Mouse (Mus musculus): ENCODE results near the gene Ehbp1.

Gene Ehbp1

DNA sequence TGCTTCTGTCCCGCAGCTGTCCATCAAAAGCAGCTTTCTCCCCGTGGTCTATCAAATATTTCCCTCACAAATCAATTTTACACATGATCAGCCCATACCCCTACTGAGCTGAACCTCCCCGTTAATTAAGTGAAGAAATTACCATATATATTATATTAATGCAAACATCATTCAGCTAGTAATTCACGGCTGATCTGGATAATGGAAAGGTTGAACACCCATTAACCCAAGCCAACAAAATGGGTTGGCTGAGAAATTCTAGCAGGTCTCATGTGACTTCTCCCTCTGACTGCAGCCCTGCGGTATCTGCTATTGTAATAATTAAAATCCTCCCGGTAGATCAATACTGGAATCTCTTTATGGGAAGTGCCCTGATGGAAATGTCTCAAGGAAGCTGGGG lies 286.2 kb downstream of the Ehbp1 start:
- no peak for DNase-seq (ENCODE audit: low spot score)

DNA sequence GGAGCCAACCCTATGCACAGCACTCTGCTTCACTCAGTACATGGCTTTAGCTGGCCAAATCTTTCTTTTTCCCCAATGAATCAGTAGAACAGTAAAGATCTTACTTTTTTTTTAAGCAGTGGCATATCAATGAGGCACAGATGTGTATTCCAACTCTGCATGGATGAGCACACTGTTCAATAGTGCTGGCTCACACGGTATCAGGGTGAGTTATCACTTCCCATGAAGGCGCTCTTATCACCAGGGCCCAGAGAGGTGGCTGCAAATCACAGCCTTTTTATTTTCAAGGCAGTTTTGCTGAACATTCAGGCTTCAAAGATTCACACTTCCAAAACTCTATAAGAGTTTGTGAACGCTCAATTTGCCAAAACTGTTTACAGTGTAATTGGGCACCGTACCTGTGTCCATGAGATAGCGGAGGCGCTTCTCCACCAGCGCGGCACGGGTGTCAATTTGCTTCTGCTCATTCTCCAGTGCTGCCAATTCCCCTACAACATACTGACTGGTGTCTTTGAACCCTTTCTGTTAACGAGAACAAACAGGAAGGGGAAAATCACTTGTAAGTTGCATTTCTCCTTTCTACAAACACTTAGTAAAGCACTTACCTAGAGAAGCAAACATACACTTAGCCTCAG lies 288.9 kb downstream of the Ehbp1 start:
- no peak for DNase-seq (ENCODE audit: low spot score)

- no peak for DNase-seq (ENCODE audit: low spot score)
These were observed 291.2 kb downstream of the Ehbp1 start for GRCm38 (mm10) chr11:22050864-22051263.

DNA sequence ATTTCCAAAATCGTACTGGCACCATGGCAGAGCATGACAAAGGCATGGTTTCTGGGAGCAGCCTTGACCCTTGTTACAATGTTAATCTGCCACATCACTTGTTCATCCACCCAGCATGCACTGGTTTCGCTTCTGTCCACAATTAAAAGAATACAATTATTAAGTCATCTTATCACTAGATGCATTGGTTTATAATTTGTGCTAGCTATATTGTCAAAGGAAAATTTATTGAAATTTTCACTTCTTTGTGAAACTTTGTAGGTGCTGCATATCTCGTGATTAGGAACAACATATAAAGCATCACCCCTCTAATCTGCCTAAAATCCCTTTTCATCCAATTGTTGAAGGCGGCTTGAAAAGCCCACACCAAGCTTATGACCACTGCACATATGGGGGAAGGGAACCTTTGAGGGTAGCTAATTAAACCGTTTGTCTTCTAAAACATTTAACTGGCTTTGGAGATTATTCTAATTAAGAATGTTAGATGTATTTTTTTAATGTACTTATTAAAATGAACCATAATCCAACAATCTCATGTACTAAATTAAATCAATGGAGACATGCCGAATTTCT lies 302.2 kb downstream of the Ehbp1 start:
- no peak for DNase-seq (ENCODE audit: low spot score)

GRCm38 (mm10) chr11:22034564-22035105 lies 307.5 kb downstream of the Ehbp1 start:
- no peak for DNase-seq (ENCODE audit: low spot score)

DNA sequence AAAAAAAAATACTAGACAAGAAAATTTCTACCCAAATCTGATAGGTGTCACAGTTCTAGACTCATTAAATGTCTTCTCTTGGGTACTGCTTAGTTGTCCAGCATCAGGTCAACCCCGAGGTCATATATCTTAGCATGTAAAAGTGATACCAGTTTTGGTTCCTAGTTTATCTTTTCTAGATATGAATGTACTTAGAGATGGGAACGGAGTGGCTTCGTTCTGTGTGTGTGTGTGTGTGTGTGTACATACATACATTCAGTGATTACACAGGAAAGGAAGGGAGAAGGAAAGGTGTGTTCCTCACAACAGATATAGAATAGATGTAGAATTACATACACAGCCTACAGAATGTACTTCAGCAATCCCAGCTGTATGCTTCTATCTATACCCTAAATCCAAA lies 308.5 kb downstream of the Ehbp1 start:
- no peak for DNase-seq (ENCODE audit: low spot score)

DNA sequence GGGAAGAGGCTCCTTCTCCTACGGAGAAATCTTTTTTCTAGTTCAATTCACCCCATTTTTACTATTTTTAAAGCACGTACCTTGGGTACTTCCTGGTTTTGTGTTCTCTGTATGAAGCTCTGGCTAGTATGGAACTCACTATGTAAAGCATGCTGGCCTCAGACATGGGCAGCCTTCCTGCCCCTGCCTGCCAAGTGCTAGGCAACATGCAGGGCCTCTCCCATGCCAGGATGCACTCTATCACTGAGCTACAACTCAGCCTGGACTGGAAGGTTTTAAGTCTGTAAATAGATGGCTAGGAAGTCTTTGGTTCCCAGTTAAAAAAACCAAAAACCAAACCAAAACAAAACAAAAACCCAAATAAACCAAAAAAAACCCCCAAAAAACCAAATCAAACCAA lies 321.5 kb downstream of the Ehbp1 start:
- no peak for DNase-seq (ENCODE audit: low spot score)

- DNase-seq (ENCODE audit: low spot score), result no peak
These were observed 324.6 kb downstream of the Ehbp1 start for GRCm38 (mm10) chr11:22017444-22017843.

DNA sequence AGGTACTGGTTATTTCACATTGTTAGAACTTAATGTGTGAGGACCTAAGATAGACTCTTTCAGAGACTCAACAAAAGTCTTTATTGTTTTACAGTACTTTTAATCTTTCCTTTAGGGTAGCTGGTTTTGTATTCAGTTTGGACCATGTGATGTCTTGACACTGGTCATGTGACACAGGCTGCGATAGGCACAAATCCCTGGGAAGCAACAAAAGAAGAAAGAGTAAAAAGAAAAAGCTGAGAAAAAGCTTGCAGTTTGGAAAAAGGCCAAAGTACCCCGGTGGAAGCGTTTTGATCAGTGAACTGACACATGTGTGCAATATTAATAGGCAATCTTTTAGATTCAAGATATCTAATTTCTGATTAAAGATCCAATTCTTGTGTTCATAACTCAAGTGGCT lies 325.8 kb downstream of the Ehbp1 start:
- no peak for DNase-seq (ENCODE audit: low spot score)

GRCm38 (mm10) chr11:22008817-22009216 lies 333.3 kb downstream of the Ehbp1 start:
- DNase-seq (ENCODE audit: low spot score), result no peak

- DNase-seq (ENCODE audit: low spot score), result no peak
These were observed 333.9 kb downstream of the Ehbp1 start for GRCm38 (mm10) chr11:22008129-22008596.

DNA sequence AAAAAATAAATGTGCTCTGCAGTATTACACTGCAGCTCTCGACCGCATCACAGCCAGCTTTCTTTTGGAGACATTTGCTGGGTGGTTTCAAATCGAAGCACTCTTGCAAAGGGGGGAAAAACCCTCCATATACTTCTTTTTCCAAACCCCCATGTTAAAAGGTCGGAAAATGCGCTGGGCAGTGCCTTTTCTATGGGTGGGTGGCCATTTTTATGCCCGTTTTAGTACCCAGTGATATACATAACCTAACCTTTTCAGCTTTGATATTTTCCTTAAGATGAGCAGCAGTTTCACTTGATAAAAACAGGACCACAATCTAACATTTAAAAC lies 334.3 kb downstream of the Ehbp1 start:
- no peak for DNase-seq (ENCODE audit: low spot score)

DNA sequence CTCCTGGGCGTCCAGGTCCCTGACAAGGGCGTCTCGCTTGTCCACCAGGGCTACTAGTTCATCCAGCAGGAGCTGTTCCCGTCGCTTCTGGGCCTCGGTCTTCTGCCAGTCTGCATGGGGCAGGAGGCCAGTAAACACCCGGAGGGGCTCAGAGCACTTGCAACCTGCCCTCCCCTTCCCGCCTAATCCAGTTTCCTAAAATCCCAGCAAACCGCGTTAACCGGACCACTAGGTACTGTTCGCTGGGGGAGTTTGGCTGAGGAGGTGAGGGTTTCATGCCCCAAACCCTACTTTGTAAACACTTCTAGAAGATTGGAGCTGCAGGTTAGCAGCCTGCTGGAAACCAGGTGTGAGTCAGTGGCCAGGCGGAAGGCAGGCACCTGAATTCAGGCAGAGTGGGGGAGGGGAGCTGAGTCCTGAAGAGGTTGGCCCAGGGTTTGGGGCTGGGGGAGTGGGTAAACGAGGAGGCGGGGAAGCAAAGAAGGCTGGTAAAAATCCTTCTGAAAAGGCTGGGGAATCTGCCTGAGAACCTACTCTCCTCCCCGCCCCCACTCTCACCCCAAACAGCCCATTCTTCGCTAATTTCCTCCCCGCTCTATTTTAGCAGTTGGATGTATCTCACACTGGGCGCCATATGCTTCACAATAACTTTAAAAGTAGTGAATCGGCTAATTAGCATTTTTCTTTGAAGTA lies 334.9 kb downstream of the Ehbp1 start:
- peak; percentile 22 for DNase-seq (ENCODE audit: low spot score)

GRCm38 (mm10) chr11:22006471-22007087 lies 335.5 kb downstream of the Ehbp1 start:
- no peak for DNase-seq (ENCODE audit: low spot score)

GRCm38 (mm10) chr11:22005281-22005870 lies 336.7 kb downstream of the Ehbp1 start:
- DNase-seq (ENCODE audit: low spot score), result no peak

- DNase-seq (ENCODE audit: low spot score), result peak; percentile 21
These were observed 337.7 kb downstream of the Ehbp1 start for GRCm38 (mm10) chr11:22004331-22004841.

DNA sequence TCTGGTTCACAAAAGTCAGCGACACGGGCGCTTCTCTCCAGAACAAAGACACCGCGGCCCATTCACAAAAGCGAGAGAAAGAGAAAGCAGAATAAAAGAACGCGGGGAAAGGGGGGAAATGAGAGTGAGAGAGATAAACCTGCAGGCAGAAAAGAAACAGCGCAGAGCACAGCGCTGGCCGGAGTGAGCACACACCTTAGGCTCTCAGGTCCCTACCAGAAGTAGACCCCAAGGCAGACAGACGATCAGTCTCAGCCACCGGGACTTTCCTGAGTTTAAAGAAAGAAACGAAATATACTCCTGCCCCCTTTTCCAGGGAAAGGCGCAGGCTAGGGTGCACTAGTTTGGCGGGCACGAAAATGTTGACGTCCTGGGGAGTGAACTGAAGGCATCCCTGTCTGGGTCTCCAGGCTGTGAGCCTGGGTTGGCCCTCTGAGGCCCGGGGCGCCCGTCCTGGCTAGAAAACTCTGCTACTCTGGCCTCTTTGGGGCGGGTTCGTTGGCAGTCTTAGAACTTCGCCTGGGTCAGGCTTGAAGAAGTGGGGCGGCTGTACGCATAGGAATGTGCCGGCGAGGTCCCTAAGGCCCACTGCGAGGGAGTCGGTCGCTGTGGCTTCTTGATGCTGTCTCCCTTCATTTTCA lies 338.6 kb downstream of the Ehbp1 start:
- no peak for DNase-seq (ENCODE audit: low spot score)

GRCm38 (mm10) chr11:22002783-22003340 lies 339.2 kb downstream of the Ehbp1 start, which contains the start of gene Otx1:
Gene Otx1 (minus strand): TSS chr11:22002897.
- peak; percentile 19 for DNase-seq (ENCODE audit: low spot score)

DNA sequence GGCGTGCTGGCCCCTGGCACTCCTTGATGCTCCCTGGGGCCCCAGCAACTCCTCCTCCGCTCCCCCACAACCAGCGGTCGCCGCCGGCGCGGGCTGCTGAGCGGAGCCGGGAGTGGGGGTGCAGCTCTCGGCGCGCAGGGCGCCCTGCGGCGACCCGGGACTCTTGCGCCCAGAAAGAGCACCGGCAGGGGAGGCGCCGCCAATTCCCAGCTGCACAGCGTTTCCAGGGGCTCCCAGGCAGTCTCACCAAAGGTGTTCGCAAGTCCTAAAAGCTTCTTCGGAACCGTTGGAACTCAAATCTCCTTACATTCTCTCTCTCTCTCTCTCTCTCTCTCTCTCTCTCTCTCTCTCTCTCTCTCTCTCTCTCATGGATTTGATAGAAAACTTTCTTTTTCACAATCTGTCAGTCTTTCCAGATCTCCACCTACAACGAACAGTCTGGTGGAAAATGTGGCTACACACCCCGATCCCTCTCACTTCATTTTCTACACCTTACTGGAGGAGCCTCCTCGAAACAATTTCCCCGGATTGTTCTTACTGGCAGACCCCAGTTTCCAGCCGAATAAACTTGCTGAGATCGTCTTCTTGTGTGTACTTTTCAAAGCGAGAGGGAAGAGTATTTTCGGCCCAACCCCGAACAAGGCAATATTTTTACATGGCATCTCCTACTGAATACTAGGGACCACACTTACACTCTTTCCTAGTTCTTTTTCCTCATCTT lies 339.9 kb downstream of the Ehbp1 start:
- DNase-seq (ENCODE audit: low spot score), result no peak

GRCm38 (mm10) chr11:22001321-22002061 lies 340.6 kb downstream of the Ehbp1 start:
- DNase-seq (ENCODE audit: low spot score), result peak; percentile 77

Measured in testis, postnatal 14 days (tissue).